Mouse (Mus musculus) CD4-positive, CD25-positive, alpha-beta regulatory T cell, adult 2 months (primary cell): ENCODE measurements at regions not wholly inside any gene's neighbourhood (a gene's known extent, or its start where the extent isn't known, plus 50 kb on each side); places are given as distances from the start of the nearest gene placed in this dataset.

ENCODE experiments used
- DNase-seq: peaks from one replicate; pipeline ENCODE4 v3.0.0-alpha.2; 2012; ENCODE audit warnings: low read depth, low spot score

DNA sequence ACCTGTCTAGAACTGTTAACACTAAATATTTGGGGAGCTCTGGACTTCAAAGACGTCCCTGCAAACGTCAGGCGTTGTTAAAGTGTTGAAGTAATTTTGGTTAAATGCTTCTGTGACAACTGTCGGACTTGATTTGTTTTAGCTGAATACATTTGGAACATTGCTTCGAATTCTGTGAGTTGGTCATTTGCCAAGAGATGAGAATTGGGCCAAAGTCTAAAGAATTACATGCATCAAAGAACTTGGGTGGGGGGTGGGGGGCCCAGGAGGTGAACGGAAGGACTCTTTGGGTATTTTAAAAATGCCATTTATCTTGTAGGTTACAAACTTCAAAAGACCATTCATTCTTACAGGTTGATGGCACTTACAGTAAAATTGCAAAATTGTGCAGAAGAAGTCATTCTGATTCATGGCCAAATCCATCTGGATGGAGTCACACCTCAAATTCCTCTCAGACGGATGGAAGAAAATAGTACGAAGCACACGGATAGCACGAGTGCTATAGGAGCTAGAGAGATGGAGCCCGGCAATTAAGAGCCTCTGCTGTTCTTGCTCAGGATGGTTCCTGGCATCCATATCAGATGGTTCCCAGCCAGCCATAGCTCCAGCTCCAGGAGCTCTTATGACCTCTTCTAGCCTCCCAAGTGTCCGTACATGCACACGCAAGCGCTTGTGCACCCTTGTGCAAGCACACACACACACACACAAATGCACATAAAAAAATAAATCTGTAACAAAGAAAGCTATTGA, 144.5 kb upstream of the Irx5 start:
- no peak for DNase-seq

GRCm38 (mm10) chr8:92209081-92209480, 148.3 kb upstream of the Irx5 start:
- DNase-seq = no peak

DNA sequence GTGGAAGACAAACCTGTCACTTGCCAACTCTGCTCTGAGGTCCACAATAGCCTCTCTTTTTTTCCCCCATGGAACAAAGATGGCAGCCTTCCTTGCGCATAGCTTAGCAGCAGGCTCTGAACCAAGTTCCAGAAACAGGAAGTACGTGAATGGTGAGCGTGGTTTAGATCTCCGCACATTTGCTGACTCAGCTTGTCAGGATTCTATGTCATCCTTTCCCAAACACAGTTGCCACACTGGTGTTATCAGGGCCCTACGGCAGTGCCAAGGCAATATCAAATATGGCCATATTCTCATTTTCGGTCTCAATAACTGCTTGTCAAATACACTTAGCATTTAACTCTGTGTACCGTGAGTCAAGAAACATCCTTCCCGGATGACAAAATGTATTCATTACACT, 161.8 kb upstream of the Irx5 start:
- no peak for DNase-seq

- no peak for DNase-seq
These were observed 163.4 kb upstream of the Irx5 start for GRCm38 (mm10) chr8:92194065-92194464.

GRCm38 (mm10) chr8:92190261-92191025, 167.0 kb upstream of the Irx5 start:
- no peak for DNase-seq

DNA sequence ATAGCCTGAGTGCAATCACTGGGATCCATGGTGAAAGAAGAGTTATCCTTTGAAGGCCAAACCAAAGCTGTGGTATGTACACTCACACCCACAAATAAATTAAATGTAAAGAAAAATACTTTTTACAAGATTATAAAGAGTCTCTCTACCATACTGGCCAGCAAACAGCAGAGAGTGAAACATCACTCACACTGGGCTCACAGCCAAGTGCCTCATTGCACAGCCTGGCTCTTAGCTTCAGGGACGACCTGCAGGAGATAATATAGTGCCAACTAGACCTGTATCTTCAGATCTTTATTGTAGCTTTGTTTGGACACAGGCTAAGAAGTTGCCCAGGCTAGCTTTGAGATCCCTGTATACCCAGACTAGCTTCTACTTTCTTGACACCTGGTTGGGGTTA, 174.1 kb upstream of the Irx5 start:
- no peak for DNase-seq

- DNase-seq = no peak
These were observed 176.8 kb upstream of the Irx5 start for GRCm38 (mm10) chr8:92180651-92181050.

DNA sequence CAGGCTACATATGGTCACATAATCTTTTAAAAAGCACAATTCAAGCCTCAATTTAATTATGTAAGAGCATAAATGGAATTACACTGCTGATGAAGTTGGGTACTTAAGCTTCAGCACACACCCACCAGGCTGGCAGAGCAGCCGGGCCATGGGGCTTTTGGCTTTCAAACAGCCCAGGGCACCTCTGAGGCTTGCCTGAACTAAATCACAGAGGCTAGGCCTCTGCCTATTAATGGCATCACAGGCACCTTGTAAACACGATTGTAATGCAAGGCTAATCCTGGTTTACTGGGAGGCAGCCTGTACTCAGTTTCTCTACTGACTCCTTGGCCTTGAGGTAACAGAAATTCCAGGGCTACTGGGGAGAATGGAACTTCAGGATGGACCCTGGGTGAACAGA, 178.1 kb upstream of the Irx5 start:
- no peak for DNase-seq

GRCm38 (mm10) chr8:92176101-92176500, 181.3 kb upstream of the Irx5 start:
- DNase-seq = no peak

GRCm38 (mm10) chr8:92174106-92174505, 183.3 kb upstream of the Irx5 start:
- DNase-seq = no peak

DNA sequence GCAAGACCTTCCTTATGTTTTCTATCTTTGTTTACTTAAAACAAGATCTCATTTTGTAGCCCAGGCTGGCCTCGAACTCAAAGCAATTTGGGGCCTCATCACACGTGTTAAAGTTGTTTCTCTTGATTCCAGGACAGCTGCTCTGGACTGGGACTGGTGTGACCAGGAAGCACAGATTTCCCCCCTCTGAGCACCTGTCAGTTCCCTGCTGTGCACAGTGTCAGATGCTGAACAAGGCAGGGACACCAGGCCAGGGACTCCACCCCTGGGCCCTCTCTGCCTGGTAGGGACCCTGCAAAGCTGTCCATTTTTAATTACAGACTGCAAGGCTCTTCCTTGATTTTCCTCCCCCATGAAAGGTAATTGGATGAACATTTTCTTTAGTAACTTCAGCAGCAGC, 185.8 kb upstream of the Irx5 start:
- no peak for DNase-seq

- no peak for DNase-seq
These were observed 190.1 kb upstream of the Irx5 start for GRCm38 (mm10) chr8:92167340-92167783.

- no peak for DNase-seq
These were observed 192.1 kb upstream of the Irx5 start for GRCm38 (mm10) chr8:92165306-92165705.

DNA sequence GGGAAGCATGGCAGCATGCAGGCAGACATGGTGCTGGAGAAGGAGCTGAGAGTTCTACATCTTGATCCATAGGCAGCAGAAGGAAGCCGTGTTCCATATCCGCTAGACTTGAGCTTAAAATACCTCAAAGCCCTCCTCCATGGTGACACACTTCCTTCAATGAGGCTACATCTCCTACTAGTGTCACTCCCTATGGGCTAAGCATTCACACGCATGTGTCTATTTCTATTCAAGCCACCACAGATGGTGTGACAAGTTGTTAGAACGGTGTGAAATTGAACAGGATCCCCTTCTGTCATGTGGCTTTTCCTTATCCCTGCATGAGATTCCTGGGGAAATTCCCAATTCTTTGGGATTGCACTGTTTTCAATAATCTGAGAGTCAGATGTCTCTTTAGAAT, 192.9 kb upstream of the Irx5 start:
- DNase-seq = no peak

DNA sequence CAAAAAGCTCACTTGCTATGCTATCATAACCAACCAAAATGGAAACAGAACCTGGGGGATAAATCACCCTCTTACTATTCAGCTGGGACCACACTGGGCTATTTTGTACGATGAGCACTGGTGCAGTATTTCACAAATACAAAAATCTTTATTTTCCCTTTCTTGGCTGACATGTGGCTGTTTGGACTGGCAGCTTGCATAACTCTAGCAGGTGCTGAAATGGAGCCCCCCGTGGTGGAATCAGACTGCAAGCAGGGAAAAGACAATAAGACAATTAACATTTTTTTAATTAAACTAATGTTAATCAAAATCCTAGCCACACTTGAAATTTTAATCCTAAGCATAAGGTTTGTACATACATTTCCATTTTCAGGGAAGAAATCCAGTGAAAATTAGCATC, 196.4 kb upstream of the Irx5 start:
- DNase-seq = no peak

DNA sequence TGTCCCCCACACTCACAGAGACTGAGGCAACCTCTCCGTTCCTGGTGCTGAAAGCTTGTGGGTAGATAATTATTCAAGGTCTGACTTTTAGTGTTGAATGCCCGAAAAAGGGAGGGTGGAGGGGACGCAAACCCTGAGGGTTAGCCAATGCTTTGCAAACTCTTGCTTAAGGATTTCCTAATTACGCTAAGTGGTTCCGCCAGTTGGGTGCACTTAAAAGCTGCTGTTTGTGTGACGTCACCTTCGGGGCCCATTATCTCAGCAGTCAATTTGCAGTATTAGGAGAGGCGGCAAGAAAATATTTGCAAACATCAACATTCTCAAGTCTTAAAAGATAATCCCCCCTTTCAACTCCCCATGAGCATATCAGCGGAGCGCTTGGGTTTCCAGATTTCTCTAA, 199.2 kb upstream of the Irx5 start:
- no peak for DNase-seq

- no peak for DNase-seq
These were observed 204.9 kb upstream of the Irx5 start for GRCm38 (mm10) chr8:92152478-92152877.

DNA sequence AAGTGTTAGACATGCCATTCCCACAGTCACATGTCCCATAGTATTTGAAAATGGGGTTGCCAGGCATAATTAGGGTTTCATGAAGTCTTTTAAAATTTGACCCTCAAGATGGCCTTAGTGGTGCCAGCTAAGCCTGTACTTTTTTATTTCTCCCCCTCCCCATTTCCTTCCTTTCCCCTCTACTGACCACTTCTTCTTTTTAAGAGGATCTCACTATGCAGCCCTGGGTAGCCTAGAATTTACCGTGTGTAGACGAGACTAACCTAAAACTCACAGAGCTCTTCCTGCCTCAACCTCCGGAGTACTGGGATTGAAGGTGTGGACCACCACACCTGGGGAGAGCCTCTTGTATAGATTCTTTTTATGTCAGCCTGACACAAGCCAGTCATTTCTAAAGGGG, 209.8 kb upstream of the Irx5 start:
- DNase-seq = no peak

- no peak for DNase-seq
These were observed 220.1 kb upstream of the Irx5 start for GRCm38 (mm10) chr8:92137091-92137882.

GRCm38 (mm10) chr8:92136413-92136812, 221.0 kb upstream of the Irx5 start:
- no peak for DNase-seq

- DNase-seq = no peak
These were observed 223.0 kb upstream of the Irx5 start for GRCm38 (mm10) chr8:92134434-92134833.
